Mouse (Mus musculus): Measurements from ENCODE around the gene Hs3st5.
A peak's percentile ranks its signal among the peaks of the same experiment; 100 is the strongest.
"Not testable (repeated sequence)": the region's sequence is repeated elsewhere in the genome, so short reads cannot be mapped to it uniquely, and the experiment has no call there.

Hs3st5 gene

GRCm38 (mm10) chr10:36558736-36559135, 52.1 kb downstream of the Hs3st5 start:
- DNase-seq = no peak

GRCm38 (mm10) chr10:36567258-36567657, 60.6 kb downstream of the Hs3st5 start:
- DNase-seq = no peak

- no peak for DNase-seq
These were observed 65.9 kb downstream of the Hs3st5 start for GRCm38 (mm10) chr10:36572540-36572939.

- no peak for DNase-seq
These were observed 71.9 kb downstream of the Hs3st5 start for GRCm38 (mm10) chr10:36578375-36579145.

- no peak for DNase-seq
These were observed 103.8 kb downstream of the Hs3st5 start for GRCm38 (mm10) chr10:36610400-36610799.

GRCm38 (mm10) chr10:36611415-36611814, 104.8 kb downstream of the Hs3st5 start:
- not testable (repeated sequence) for DNase-seq

GRCm38 (mm10) chr10:36623037-36623436, 116.4 kb downstream of the Hs3st5 start:
- DNase-seq = no peak

- no peak for DNase-seq
These were observed 121.3 kb downstream of the Hs3st5 start for GRCm38 (mm10) chr10:36627952-36628351.

- DNase-seq = no peak
These were observed 125.1 kb downstream of the Hs3st5 start for GRCm38 (mm10) chr10:36631746-36632145.

GRCm38 (mm10) chr10:36650653-36651052, 144.0 kb downstream of the Hs3st5 start:
- DNase-seq = no peak

GRCm38 (mm10) chr10:36713974-36714373, 207.4 kb downstream of the Hs3st5 start:
- DNase-seq = no peak

GRCm38 (mm10) chr10:36726239-36726638, 219.6 kb downstream of the Hs3st5 start:
- DNase-seq = no peak

- peak in 1 of 2 experiments; percentile 3 for DNase-seq
These were observed 222.9 kb downstream of the Hs3st5 start for GRCm38 (mm10) chr10:36729361-36730098.

- DNase-seq = no peak
These were observed 232.8 kb downstream of the Hs3st5 start for GRCm38 (mm10) chr10:36739375-36739774.

GRCm38 (mm10) chr10:36750021-36750420, 243.4 kb downstream of the Hs3st5 start:
- no peak for DNase-seq

- DNase-seq = no peak
These were observed 247.9 kb downstream of the Hs3st5 start for GRCm38 (mm10) chr10:36754471-36754870.

GRCm38 (mm10) chr10:36773595-36773994, 267.0 kb downstream of the Hs3st5 start:
- DNase-seq = no peak

GRCm38 (mm10) chr10:36774898-36775297, 268.3 kb downstream of the Hs3st5 start:
- no peak for DNase-seq

- DNase-seq = no peak
These were observed 275.0 kb downstream of the Hs3st5 start for GRCm38 (mm10) chr10:36781641-36782040.

- DNase-seq = no peak
These were observed 280.4 kb downstream of the Hs3st5 start for GRCm38 (mm10) chr10:36786970-36787369.

GRCm38 (mm10) chr10:36791771-36792170, 285.2 kb downstream of the Hs3st5 start:
- DNase-seq = no peak

GRCm38 (mm10) chr10:36795311-36795710, 288.7 kb downstream of the Hs3st5 start:
- DNase-seq = no peak

- DNase-seq = no peak
These were observed 294.4 kb downstream of the Hs3st5 start for GRCm38 (mm10) chr10:36800925-36801482.

GRCm38 (mm10) chr10:36803705-36804104, 297.1 kb downstream of the Hs3st5 start:
- DNase-seq = no peak
